Mouse (Mus musculus): ENCODE measurements around the gene Eif3d.

The Eif3d gene

DNA sequence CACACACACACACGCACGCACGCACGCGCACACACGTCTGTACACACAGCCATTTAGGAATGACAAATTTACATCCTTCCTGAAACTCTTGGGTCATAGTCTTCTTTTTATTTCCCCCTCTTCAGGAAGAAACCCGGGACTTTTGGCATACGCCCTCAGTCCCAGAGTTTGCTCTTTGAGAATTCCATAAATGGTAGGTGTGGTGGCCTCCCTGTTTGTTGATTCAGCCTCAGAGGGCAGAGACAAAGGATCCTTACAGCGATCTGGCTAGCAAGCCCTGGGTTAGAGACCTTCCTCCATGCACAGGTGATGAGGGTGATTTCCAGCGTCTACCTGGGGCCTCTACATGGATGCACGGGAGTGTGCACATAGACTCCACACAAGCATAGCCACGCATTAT lies 51.2 kb downstream of the Eif3d start:
- DNase-seq (ENCODE audit: low spot score): no peak

GRCm38 (mm10) chr15:77916851-77917544 lies 53.6 kb downstream of the Eif3d start:
- DNase-seq (ENCODE audit: low spot score): peak; percentile 80

GRCm38 (mm10) chr15:77915287-77915686 lies 55.3 kb downstream of the Eif3d start:
- no peak for DNase-seq (ENCODE audit: low spot score)

GRCm38 (mm10) chr15:77914507-77914906 lies 56.1 kb downstream of the Eif3d start:
- no peak for DNase-seq (ENCODE audit: low spot score)

- no peak for DNase-seq (ENCODE audit: low spot score)
Measured at GRCm38 (mm10) chr15:77913054-77913453, 57.6 kb downstream of the Eif3d start.

- DNase-seq (ENCODE audit: low spot score): no peak
Measured at GRCm38 (mm10) chr15:77912585-77912984, 58.0 kb downstream of the Eif3d start.

GRCm38 (mm10) chr15:77912048-77912447 lies 58.6 kb downstream of the Eif3d start:
- DNase-seq (ENCODE audit: low spot score): no peak

DNA sequence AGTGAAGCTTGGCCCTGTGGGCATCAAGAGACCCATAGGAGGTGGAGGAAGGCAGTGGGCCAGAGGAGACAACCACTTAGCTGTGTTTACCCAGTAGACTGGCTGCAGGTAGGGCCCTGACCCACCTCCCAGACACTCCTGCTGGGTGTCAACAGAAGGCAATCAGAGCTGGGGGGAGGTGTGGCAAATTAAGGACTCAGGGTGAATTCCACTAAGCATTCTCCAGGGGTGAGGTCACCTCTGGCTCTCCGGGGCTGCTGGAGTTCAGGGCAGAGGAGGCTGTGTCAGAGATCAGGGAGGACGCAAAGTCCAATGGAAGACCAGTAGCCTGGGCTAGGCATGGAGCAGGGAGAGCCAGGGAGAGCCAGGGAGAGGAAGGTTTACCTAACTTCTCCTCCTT lies 59.5 kb downstream of the Eif3d start:
- DNase-seq (ENCODE audit: low spot score): no peak
